Mouse (Mus musculus) left cerebral cortex, adult 8-10 months (tissue): ENCODE data around the gene Gne. TPM values are rescaled to one million over a fixed set of nuclear protein-coding genes. Genes with fewer than 3 reads are reported as not detected.

Experiments used
- total RNA-seq, 4 experiments: library from RNA; stranded (reverse); gene quantifications; 2 replicates each; pipeline ENCODE4 v1.2.4; 2022

Gene Gne
- total RNA-seq, 4 experiments from 2014 or later: 44.3 to 58.2 (median 56.8) TPM

Other genes starting within 250 kb of the Gne start
- not detected for gene Olfr157, start 244.0 kb downstream of the Gne start, total RNA-seq
- gene Olfr155, start 232.6 kb downstream of the Gne start, total RNA-seq: not detected
- 1 to 10 TPM; 8.1 to 8.8 (median 8.3) TPM for gene Reck, start 208.6 kb downstream of the Gne start, total RNA-seq
- 1 to 10 TPM; 3.0 to 4.9 (median 3.3) TPM for gene Glipr2, start 126.8 kb downstream of the Gne start, total RNA-seq
- not detected for gene Ccin, start 100.7 kb downstream of the Gne start, total RNA-seq
- 100 to 1,000 TPM; 270 to 279 (median 276) TPM for gene Clta, start 79.7 kb downstream of the Gne start, total RNA-seq
- gene Rnf38, start 149.6 kb upstream of the Gne start, total RNA-seq: 10 to 100 TPM; 54.2 to 61.5 (median 58.1) TPM
- 1 to 10 TPM in 2 of 4 experiments, under 1 TPM in 2; 0.80 to 1.1 (median 0.95) TPM for gene Melk, start 216.7 kb upstream of the Gne start, total RNA-seq